In the genomic region with DNA sequence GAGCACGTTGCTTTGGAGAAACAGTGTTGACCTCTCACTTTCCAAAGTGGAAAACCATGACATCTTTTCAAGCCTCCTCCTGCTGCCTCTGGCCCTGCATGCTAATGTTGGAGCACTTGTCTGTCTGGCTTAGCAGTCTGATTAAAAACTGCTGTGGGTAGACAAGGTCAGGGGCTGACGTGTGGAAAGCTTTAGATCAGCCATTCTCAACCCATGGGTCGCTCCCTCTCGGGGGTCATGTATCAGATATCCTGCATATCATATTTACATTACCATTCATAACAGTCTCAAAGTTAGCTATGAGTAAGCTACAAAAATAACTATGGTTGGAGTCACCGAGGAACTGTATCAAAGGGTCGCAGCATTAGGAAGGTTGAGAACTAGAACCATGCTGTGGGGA, we compare ENCODE assay signal across 28 mouse cellular contexts. TPM values are rescaled to one million over a fixed set of nuclear protein-coding genes. Genes with fewer than 3 reads are reported as not detected.
A peak's percentile ranks its signal among the peaks of the same experiment; 100 is the strongest.
DNase-seq lines count a peak whose midpoint lies in the region; ATAC-seq and TF ChIP-seq lines count a peak whose summit lies in the region.
"Had no signal": no experiment of that assay in that cellular context is flagged by ENCODE, and none has a peak within 500 bp of the region (broad histone marks: within the 10 kb centered on the region; RNA-seq: fewer than 3 reads in every experiment).

No protein-coding gene starts in this region.

- H3K4me3 ChIP-seq in heart, embryonic 10.5 days = no peak overlapping the region
- no peak overlapping the region for H3K4me3 ChIP-seq in heart, embryonic 15.5 days
- H3K4me3 ChIP-seq in embryonic facial prominence, embryonic 10.5 days = no peak overlapping the region
- no peak overlapping the region for H3K4me3 ChIP-seq in thymus, adult 2 months (ENCODE audit: control insufficient read depth, insufficient read depth, low read length)
- H3K4me3 ChIP-seq: embryonic facial prominence, embryonic 15.5 days; kidney, embryonic 15.5 days; layer of hippocampus, adult 2 months; limb, embryonic 13.5 days; lung, embryonic 15.5 days; midbrain, embryonic 10.5 days; myocyte; neural tube, embryonic 12.5 days had no signal

- ATAC-seq in heart, embryonic 15.5 days (replicated peaks; ENCODE audit: insufficient number of reproducible peaks, insufficient read depth, low FRiP score, low read depth) = no peak
- ATAC-seq: activated CD4-positive, CD25-positive, alpha-beta regulatory T cell, adult 4 months; forebrain, embryonic 14.5 days; hindbrain, embryonic 16.5 days had no signal

- H3K36me3 ChIP-seq in heart, embryonic 10.5 days = no peaks in the 10 kb centered on the region
- H3K36me3 ChIP-seq in heart, embryonic 15.5 days = no peaks in the 10 kb centered on the region
- no peaks in the 10 kb centered on the region for H3K36me3 ChIP-seq in embryonic facial prominence, embryonic 10.5 days (replicated peaks)
- H3K36me3 ChIP-seq in thymus, adult 2 months (ENCODE audit: control insufficient read depth, insufficient read depth, low read length) = no peaks in the 10 kb centered on the region
- H3K36me3 ChIP-seq: embryonic facial prominence, embryonic 15.5 days; kidney, embryonic 15.5 days; limb, embryonic 13.5 days; lung, embryonic 15.5 days; midbrain, embryonic 10.5 days; neural tube, embryonic 12.5 days had no signal

- H3K9me3 ChIP-seq in heart, embryonic 10.5 days = no peaks in the 10 kb centered on the region
- no peaks in the 10 kb centered on the region for H3K9me3 ChIP-seq in heart, embryonic 15.5 days (replicated peaks)
- H3K9me3 ChIP-seq in embryonic facial prominence, embryonic 10.5 days = no peaks in the 10 kb centered on the region
- H3K9me3 ChIP-seq: embryonic facial prominence, embryonic 15.5 days; kidney, embryonic 15.5 days; limb, embryonic 13.5 days; lung, embryonic 15.5 days; midbrain, embryonic 10.5 days; neural tube, embryonic 12.5 days had no signal

- no peak for TF ChIP-seq POLR2A in thymus, adult 2 months (IDR thresholded peaks at IDR 0.05; ENCODE audit: control insufficient read depth, extremely low read depth, insufficient read depth, low read length, poor library complexity)

- peak overlapping the region; percentile 74; the same call in 1 of the 2 replicates for H3K27ac ChIP-seq in heart, embryonic 10.5 days
- peak overlapping the region; percentile 43 for H3K27ac ChIP-seq in heart, embryonic 15.5 days
- no peak overlapping the region for H3K27ac ChIP-seq in embryonic facial prominence, embryonic 10.5 days (replicated peaks)
- H3K27ac ChIP-seq in thymus, adult 2 months (ENCODE audit: control insufficient read depth, insufficient read depth, low read length) = no peak overlapping the region
- H3K27ac ChIP-seq: embryonic facial prominence, embryonic 15.5 days; kidney, embryonic 15.5 days; layer of hippocampus, adult 2 months; limb, embryonic 13.5 days; lung, embryonic 15.5 days; midbrain, embryonic 10.5 days; neural tube, embryonic 12.5 days had no signal

- 40% methylated on average over 6 of the region's 6 CpGs for WGBS in heart, embryonic 10.5 days
- 21% methylated on average over 6 of the region's 6 CpGs for WGBS in heart, embryonic 15.5 days
- WGBS in embryonic facial prominence, embryonic 10.5 days = 48% methylated on average over 6 of the region's 6 CpGs
- 87% methylated on average over 6 of the region's 6 CpGs for WGBS in thymus, adult 2 months

- intact Hi-C loops in heart, postnatal 14 days (cut with DNase I) = no loop called here

- H3K9ac ChIP-seq in heart, embryonic 15.5 days = no peak overlapping the region
- H3K9ac ChIP-seq: embryonic facial prominence, embryonic 15.5 days; kidney, embryonic 15.5 days; limb, embryonic 13.5 days; lung, embryonic 15.5 days; neural tube, embryonic 12.5 days had no signal

- peaks cover 23% of the 10 kb centered on the region for H3K4me1 ChIP-seq in heart, embryonic 10.5 days
- peaks cover 19% of the 10 kb centered on the region for H3K4me1 ChIP-seq in heart, embryonic 15.5 days (replicated peaks)
- peaks cover 14% of the 10 kb centered on the region for H3K4me1 ChIP-seq in embryonic facial prominence, embryonic 10.5 days
- no peaks in the 10 kb centered on the region for H3K4me1 ChIP-seq in thymus, adult 2 months (replicated peaks; ENCODE audit: control insufficient read depth, insufficient read depth, low read length)
- H3K4me1 ChIP-seq: embryonic facial prominence, embryonic 15.5 days; limb, embryonic 13.5 days; lung, embryonic 15.5 days; midbrain, embryonic 10.5 days; neural tube, embryonic 12.5 days had no signal

- no peak for TF ChIP-seq CTCF in thymus, adult 2 months (IDR thresholded peaks at IDR 0.05; ENCODE audit: borderline replicate concordance, control insufficient read depth, extremely low read depth, insufficient read depth, low read length, poor library complexity)

- no peak for DNase-seq in heart, embryonic 10.5 days (ENCODE audit: low spot score)
- no peak for DNase-seq in heart, postnatal 14 days
- DNase-seq in heart, adult 11 months = no peak
- DNase-seq in 3T3-L1 (ENCODE audit: low read depth, low spot score) = peak; percentile 57
- DNase-seq in embryonic facial prominence, embryonic 10.5 days (ENCODE audit: low spot score) = peak; percentile 28
- DNase-seq in thymus, adult 2 months = no peak
- DNase-seq: adrenal gland, adult 8-10 months; B cell, adult 2 months; cerebellum, adult 8-10 months; cerebellum, postnatal 25 days; kidney, adult 18-20 months; kidney, postnatal 25 days; right cerebral cortex, adult 18-20 months; spleen, adult 18-20 months; thymus, postnatal 25 days had no signal

- no peak overlapping the region for H3K4me2 ChIP-seq in heart, embryonic 15.5 days
- H3K4me2 ChIP-seq: embryonic facial prominence, embryonic 15.5 days; kidney, embryonic 15.5 days; limb, embryonic 13.5 days; liver, embryonic 11.5 days; lung, embryonic 15.5 days; neural tube, embryonic 12.5 days had no signal

- no peaks in the 10 kb centered on the region for H3K27me3 ChIP-seq in heart, embryonic 10.5 days (ENCODE audit: insufficient read depth, poor library complexity, severe bottlenecking)
- no peaks in the 10 kb centered on the region for H3K27me3 ChIP-seq in heart, embryonic 15.5 days
- no peaks in the 10 kb centered on the region for H3K27me3 ChIP-seq in embryonic facial prominence, embryonic 10.5 days (replicated peaks; ENCODE audit: low read depth, poor library complexity, severe bottlenecking)
- H3K27me3 ChIP-seq in thymus, adult 2 months (ENCODE audit: control insufficient read depth, insufficient read depth, low read length) = no peaks in the 10 kb centered on the region
- H3K27me3 ChIP-seq: embryonic facial prominence, embryonic 15.5 days; kidney, embryonic 15.5 days; limb, embryonic 13.5 days; lung, embryonic 15.5 days; neural tube, embryonic 12.5 days had no signal

RNA-seq across cellular contexts. Expression of a gene that starts 57.2 kb away (rescaled TPM):
- 348 and 351 TPM in 2 replicates for polyA plus RNA-seq in heart, embryonic 10.5 days (2016; fragmentation: Nextera tagmentation; extraction: Ambion mirVana)
- total RNA-seq in heart, postnatal 14 days (2021) = 100 to 1,000 TPM; 212 to 215 TPM
- 347 and 442 TPM in 2 replicates for polyA plus RNA-seq in heart, embryonic 15.5 days (2015; fragmentation: Nextera tagmentation; extraction: Ambion mirVana)
- polyA plus RNA-seq in embryonic facial prominence, embryonic 10.5 days (2016; fragmentation: Nextera tagmentation; extraction: Ambion mirVana) = 284 and 296 TPM in 2 replicates
- 59.5 and 71.6 TPM in 2 replicates for polyA plus RNA-seq in thymus, adult 2 months (2012; rRNA removed)

Comparison
In these comparisons a context has a peak if more than half of its experiments do, and no peak if none do; other contexts are left out.
1. DNase-seq: peak in 3T3-L1 (single experiment) and embryonic facial prominence, embryonic 10.5 days (single experiment); none in heart, embryonic 10.5 days (single experiment), heart, postnatal 14 days (0 of 2), heart, adult 11 months (single experiment) and thymus, adult 2 months (single experiment).
2. H3K27ac ChIP-seq: peak in heart, embryonic 10.5 days (single experiment) and heart, embryonic 15.5 days (single experiment); none in embryonic facial prominence, embryonic 10.5 days (single experiment) and thymus, adult 2 months (single experiment).